Mouse (Mus musculus) liver, postnatal 0 days (tissue): ENCODE results near the gene Ppp1r35. TPM values are rescaled to one million over a fixed set of nuclear protein-coding genes. Genes with fewer than 3 reads are reported as not detected.

Source experiments
- ATAC-seq: fragments of 200-750 bp; cut with Nextera tagmentation; 2 replicates; pipeline ENCODE4 v1.8.0; 2017; ENCODE audit warnings: mild to moderate bottlenecking, moderate library complexity
- DNase-seq: peaks from one replicate; pipeline ENCODE4 v3.0.0-alpha.2; 2016
- H3K27ac ChIP-seq: fragments of 300-500 bp; sonication (generic); 2 replicates; pipeline ENCODE4 v1.5.1; 2014; ENCODE audit warnings: antibody characterized with exemption, moderate library complexity, mild to moderate bottlenecking, low read depth
- H3K27me3 ChIP-seq: fragments of 300-500 bp; sonication (generic); 2 replicates; pipeline ENCODE4 v1.6.1; 2014; ENCODE audit warnings: low read length, control low read depth, mixed read lengths; ENCODE audit not compliant: insufficient read depth
- H3K36me3 ChIP-seq: fragments of 300-500 bp; sonication (generic); replicated peaks from 2 replicates; pipeline ENCODE4 v1.6.1; 2014; ENCODE audit warnings: mild to moderate bottlenecking, control low read depth, low read length, moderate library complexity, mixed read lengths; ENCODE audit not compliant: insufficient read depth
- H3K4me1 ChIP-seq: fragments of 300-500 bp; sonication (generic); 2 replicates; pipeline ENCODE4 v1.6.1; 2014; ENCODE audit warnings: antibody characterized with exemption, mild to moderate bottlenecking, control low read depth; ENCODE audit not compliant: insufficient read depth
- H3K4me2 ChIP-seq: fragments of 300-500 bp; sonication (generic); 2 replicates; pipeline ENCODE4 v1.6.1; 2014; ENCODE audit warnings: low read depth, mild to moderate bottlenecking, low read length, moderate library complexity, mixed read lengths
- H3K4me3 ChIP-seq: fragments of 300-500 bp; sonication (generic); 2 replicates; pipeline ENCODE4 v1.5.1; 2014; ENCODE audit warnings: low read depth, low read length
- H3K9ac ChIP-seq: fragments of 300-500 bp; sonication (generic); replicated peaks from 2 replicates; pipeline ENCODE4 v1.6.1; 2014; ENCODE audit warnings: mild to moderate bottlenecking, moderate library complexity
- H3K9me3 ChIP-seq: fragments of 300-500 bp; sonication (generic); 2 replicates; pipeline ENCODE4 v1.6.1; 2016; ENCODE audit warnings: mild to moderate bottlenecking, control low read depth, low read length, mixed read lengths
- CTCF ChIP-seq: sonication (generic); IDR thresholded peaks from 2 replicates; pipeline ENCODE4 v1.5.1; 2016; ENCODE audit warnings: antibody characterized with exemption, low read depth
- EP300 ChIP-seq: IDR thresholded peaks from 2 replicates; pipeline ENCODE4 v1.6.1; 2016; ENCODE audit warnings: antibody characterized with exemption, low read depth, mild to moderate bottlenecking
- WGBS: fragments of 180-500 bp; shearing (Covaris S2); extraction: QIAGEN DNeasy Blood & Tissue Kit; methylation state at CpG from one replicate; pipeline ENCODE4 v1.1.7; 2014; ENCODE audit not compliant: insufficient replicate concordance; 5-methylcytosine and 5-hydroxymethylcytosine counted together
- polyA plus RNA-seq: library from polyadenylated mRNA; unstranded; fragments of >200 nt; fragmentation: Nextera tagmentation; extraction: Ambion mirVana; gene quantifications from 2 replicates; pipeline ENCODE4 v1.2.1, GENCODE M21; 2015

Ppp1r35 gene
- polyA plus RNA-seq, 1 experiment from 2014 or later = 13.4 TPM

DNA sequence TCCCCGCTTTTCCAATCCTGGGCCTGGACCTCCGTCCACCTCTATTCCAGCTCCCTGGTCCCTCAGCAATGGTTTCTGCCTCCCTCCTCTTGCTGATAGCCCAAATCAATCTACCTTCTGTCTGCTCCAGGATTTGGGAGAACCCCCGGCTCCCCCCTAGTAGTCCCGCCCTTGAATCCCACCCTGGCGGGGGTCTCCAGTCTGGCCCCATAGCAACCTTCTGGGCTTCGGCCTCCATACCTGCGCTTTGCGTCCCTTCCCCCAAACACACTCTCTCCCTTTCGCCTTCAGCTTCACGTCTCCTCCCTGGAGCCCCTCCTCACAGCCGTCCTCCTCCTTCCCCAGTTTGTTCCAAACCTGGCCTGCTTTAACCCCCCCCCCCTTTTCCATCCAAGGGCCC, 38.1 kb upstream of the Ppp1r35 start:
- H3K4me2 ChIP-seq = peak overlapping the region; percentile 97
- TF ChIP-seq CTCF (no peak), EP300 (no peak)
- 54% methylated on average over 11 of the region's 11 CpGs for WGBS
- H3K4me1 ChIP-seq = peaks cover 23% of the 10 kb centered on the region
- DNase-seq (peak; percentile 15), ATAC-seq (no peak)
- H3K9ac ChIP-seq = peak overlapping the region; percentile 74
- H3K4me3 ChIP-seq = peak overlapping the region; percentile 70
- no peaks in the 10 kb centered on the region for H3K9me3 ChIP-seq
- H3K36me3 ChIP-seq = no peaks in the 10 kb centered on the region
- H3K27me3 ChIP-seq = no peaks in the 10 kb centered on the region
- H3K27ac ChIP-seq = no peak overlapping the region

- peak within 1 kb of the TSS; percentile 72 for H3K27ac ChIP-seq
- no peaks in the 10 kb centered on the region for H3K27me3 ChIP-seq
Measured at GRCm38 (mm10) chr5:137741023-137741931, 37.4 kb upstream of the Ppp1r35 start, which contains the start of gene Nyap1. Gene Nyap1, minus strand, starts transcription at chr5:137741607.

DNA sequence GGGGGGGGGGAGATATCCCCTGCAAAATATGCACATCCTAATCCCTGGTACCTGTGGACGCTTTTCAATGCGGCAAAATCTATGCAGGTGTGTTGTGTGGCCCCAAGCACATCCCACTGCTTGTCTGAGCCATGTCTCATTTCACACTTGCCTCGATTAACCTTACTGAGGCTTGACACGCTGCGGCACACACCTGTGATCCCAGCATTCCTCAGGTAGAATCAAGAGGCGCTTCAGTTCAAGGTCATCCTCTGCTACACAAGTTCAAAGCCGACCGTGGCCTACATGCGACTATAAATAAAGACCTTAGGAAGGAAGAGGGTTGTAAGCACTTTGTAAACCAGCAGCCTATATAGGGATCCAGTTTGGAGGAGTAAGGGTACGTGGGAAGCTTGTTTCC, 36.6 kb upstream of the Ppp1r35 start:
- peak overlapping the region; percentile 97 for H3K4me2 ChIP-seq
- 56% methylated on average over 10 of the region's 10 CpGs for WGBS
- peaks cover 23% of the 10 kb centered on the region for H3K4me1 ChIP-seq

More at GRCm38 (mm10) chr5:137741023-137741931, 37.4 kb upstream of the Ppp1r35 start, which contains the start of gene Nyap1:
- ATAC-seq (peak; percentile 79), DNase-seq (peak; percentile 89)
- Histone ChIP-seq H3K36me3 (no peaks in the 10 kb centered on the region), H3K9me3 (no peaks in the 10 kb centered on the region), H3K4me2 (peak within 1 kb of the TSS; percentile 97), H3K4me3 (peak within 1 kb of the TSS; percentile 70), H3K4me1 (peaks cover 23% of the 10 kb centered on the region), H3K9ac (peak within 1 kb of the TSS; percentile 74)
- WGBS = 1% methylated on average over 40 of the region's 71 CpGs
- TF ChIP-seq EP300 (no peak), CTCF (peak; percentile 85)

GRCm38 (mm10) chr5:137742836-137743235, 35.8 kb upstream of the Ppp1r35 start:
- DNase-seq (no peak), ATAC-seq (no peak)
- no peak for TF ChIP-seq CTCF
- TF ChIP-seq EP300 = no peak
- Histone ChIP-seq H3K36me3 (no peaks in the 10 kb centered on the region), H3K27me3 (no peaks in the 10 kb centered on the region), H3K9me3 (no peaks in the 10 kb centered on the region), H3K4me2 (no peak overlapping the region), H3K4me1 (peaks cover 29% of the 10 kb centered on the region), H3K27ac (no peak overlapping the region), H3K9ac (no peak overlapping the region), H3K4me3 (no peak overlapping the region)
- 90% methylated on average over 6 of the region's 6 CpGs for WGBS

More for the DNA sequence above, 36.6 kb upstream of the Ppp1r35 start:
- DNase-seq = no peak
- Histone ChIP-seq H3K27me3 (no peaks in the 10 kb centered on the region), H3K9me3 (no peaks in the 10 kb centered on the region), H3K36me3 (no peaks in the 10 kb centered on the region), H3K9ac (no peak overlapping the region; the same call in 1 of the 2 replicates), H3K4me3 (peak overlapping the region; percentile 70; the same call in 1 of the 2 replicates), H3K27ac (peak overlapping the region; percentile 72; the same call in 1 of the 2 replicates)
- ATAC-seq = no peak
- TF ChIP-seq CTCF (no peak), EP300 (no peak)

GRCm38 (mm10) chr5:137744197-137744596, 34.5 kb upstream of the Ppp1r35 start:
- Histone ChIP-seq H3K27me3 (no peaks in the 10 kb centered on the region), H3K27ac (no peak overlapping the region), H3K9ac (no peak overlapping the region), H3K4me2 (no peak overlapping the region), H3K36me3 (no peaks in the 10 kb centered on the region), H3K4me3 (no peak overlapping the region), H3K4me1 (peaks cover 40% of the 10 kb centered on the region), H3K9me3 (no peaks in the 10 kb centered on the region)
- 92% methylated on average over 7 of the region's 7 CpGs for WGBS
- DNase-seq (no peak), ATAC-seq (no peak)
- TF ChIP-seq CTCF (no peak), EP300 (no peak)
